Mouse (Mus musculus): Measurements from ENCODE around the gene S100g. TPM values are rescaled to one million over a fixed set of nuclear protein-coding genes. Genes with fewer than 3 reads are reported as not detected.

Gene S100g
- total RNA-seq (2021): not detected

- DNase-seq (ENCODE audit: low spot score in 2 of 2): no peak
- intact Hi-C loops (cut with DNase I): no loop called here
Observed at GRCm38 (mm10) chrX:162964383-162964782, at the start of gene S100g. TSS of gene S100g (minus strand) at chrX:162964599.

GRCm38 (mm10) chrX:162992121-162992520 lies 27.7 kb upstream of the S100g start:
- intact Hi-C loops (cut with DNase I): no loop called here
- no peak for DNase-seq (ENCODE audit: low spot score in 2 of 2)

GRCm38 (mm10) chrX:162991396-162991795 lies 27.0 kb upstream of the S100g start:
- DNase-seq (ENCODE audit: low spot score in 2 of 2): no peak
- intact Hi-C loops (cut with DNase I): no loop called here

- intact Hi-C loops (cut with DNase I): no loop called here
- DNase-seq (ENCODE audit: low spot score in 2 of 2): no peak
Observed at GRCm38 (mm10) chrX:162986876-162987495, 22.6 kb upstream of the S100g start.

- no peak for DNase-seq (ENCODE audit: low spot score in 2 of 2)
- intact Hi-C loops (cut with DNase I): no loop called here
Observed at GRCm38 (mm10) chrX:162976194-162976593, 11.8 kb upstream of the S100g start.

- intact Hi-C loops (cut with DNase I): no loop called here
Observed at GRCm38 (mm10) chrX:162967456-162967855, 3.1 kb upstream of the S100g start.

DNA sequence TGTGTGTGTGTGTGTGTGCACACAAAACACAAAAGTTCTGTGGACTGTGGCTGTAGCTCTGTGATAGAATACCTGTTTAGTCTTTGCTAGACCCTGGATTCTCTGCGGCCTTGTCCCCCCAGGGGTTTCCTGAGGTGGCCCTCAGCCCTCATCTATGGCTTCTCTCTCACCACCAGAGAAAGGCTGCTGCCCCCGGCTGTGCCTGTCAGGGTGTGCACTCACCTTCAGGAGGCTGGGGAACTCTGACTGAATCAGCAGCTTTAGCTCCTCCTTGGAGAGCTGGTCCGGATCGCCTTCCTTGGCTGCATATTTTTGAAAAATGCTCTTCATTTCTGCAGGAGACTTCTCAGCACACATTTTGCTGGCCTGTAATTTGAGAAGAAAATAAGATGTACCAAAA lies 559 bp downstream of the S100g start:
- intact Hi-C loops (cut with DNase I): no loop called here
- no peak for DNase-seq (ENCODE audit: low spot score in 2 of 2)

More at GRCm38 (mm10) chrX:162967456-162967855, 3.1 kb upstream of the S100g start:
- no peak for DNase-seq (ENCODE audit: low spot score in 2 of 2)

GRCm38 (mm10) chrX:162957921-162958320 lies 6.5 kb downstream of the S100g start:
- intact Hi-C loops (cut with DNase I): loop anchor here (10.0 kb wide), 1 partner anchor 1107 kb away; no protein-coding TSS in a partner anchor

GRCm38 (mm10) chrX:162949811-162950439 lies 14.5 kb downstream of the S100g start:
- peak; percentile 46 to 65 for DNase-seq (ENCODE audit: low spot score in 2 of 2)
- intact Hi-C loops (cut with DNase I): loop anchor here (2.0 to 10.0 kb wide), 3 partner anchors 862 to 1115 kb away; no protein-coding TSS in a partner anchor

More at GRCm38 (mm10) chrX:162957921-162958320, 6.5 kb downstream of the S100g start:
- DNase-seq (ENCODE audit: low spot score in 2 of 2): no peak

DNA sequence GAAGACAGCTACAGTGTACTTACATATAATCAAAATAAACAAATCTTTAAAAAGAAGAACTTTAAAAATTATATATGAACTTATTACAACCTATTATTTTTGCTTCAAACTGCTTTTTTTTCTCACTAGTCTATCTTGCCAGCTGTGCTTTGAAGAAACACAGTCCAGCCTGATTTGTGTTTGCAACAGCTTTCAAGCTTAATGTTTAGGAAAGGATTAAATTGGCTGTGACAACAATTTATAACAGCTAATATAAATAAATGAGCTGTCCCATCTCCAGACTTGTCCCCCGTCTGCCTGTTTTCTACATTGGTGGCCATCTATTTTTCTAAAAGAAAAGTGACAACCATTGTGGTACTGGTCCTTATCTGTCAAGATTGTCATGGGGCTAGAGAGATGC lies 22.4 kb downstream of the S100g start:
- DNase-seq (ENCODE audit: low spot score in 2 of 2): no peak
- intact Hi-C loops (cut with DNase I): no loop called here

DNA sequence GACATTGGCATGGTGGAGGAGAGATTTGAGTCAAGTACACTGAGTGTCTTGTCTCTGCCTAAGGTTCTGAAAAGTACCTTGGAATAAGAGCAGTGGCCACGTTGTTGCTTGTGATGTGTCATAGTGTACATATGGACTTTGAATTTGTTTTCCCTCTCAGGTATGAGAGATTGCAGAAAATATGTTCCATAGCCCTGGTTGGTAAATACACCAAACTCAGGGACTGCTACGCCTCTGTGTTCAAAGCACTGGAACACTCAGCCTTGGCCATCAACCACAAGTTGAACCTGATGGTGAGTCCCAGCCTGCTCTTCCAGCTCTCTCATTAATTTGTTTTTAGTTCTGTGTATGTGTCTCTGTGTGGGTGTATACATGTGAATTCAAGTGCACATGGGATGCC lies 32.9 kb downstream of the S100g start:
- DNase-seq (ENCODE audit: low spot score in 2 of 2): no peak
- intact Hi-C loops (cut with DNase I): no loop called here

DNA sequence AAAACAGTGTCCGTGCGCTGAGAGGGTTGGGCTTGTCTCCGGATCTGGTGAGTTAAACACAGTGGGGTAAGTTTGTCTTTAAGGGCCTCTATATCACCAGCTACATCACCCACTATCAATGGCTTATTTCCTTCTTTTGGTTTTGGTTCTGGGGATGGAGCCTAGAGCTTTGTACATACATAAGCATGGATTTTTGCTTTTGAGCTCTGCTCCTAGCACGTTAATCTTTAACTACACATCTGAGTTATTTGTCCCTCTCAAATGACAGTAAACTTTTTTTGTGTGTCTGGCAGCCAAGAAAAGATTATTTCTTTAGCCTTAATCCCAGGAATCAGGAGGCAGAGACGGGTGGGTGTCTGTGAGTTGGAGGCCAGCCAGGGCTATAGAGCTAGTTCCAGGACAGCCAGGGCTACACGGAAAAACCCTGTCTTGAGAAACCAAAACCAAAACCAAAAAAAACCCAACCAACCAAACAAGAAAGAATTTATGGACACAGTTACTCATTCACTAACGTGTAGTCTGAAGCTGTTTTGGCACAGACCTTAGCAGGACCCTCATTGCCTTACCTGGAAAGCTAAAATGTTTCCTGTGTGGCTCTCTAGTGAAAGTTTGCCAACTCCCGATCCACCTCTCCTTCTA lies 42.8 kb downstream of the S100g start:
- intact Hi-C loops (cut with DNase I): no loop called here
- DNase-seq (ENCODE audit: low spot score in 2 of 2): no peak

- DNase-seq (ENCODE audit: low spot score in 2 of 2): peak; percentile 18 to 60
- intact Hi-C loops (cut with DNase I): no loop called here
Observed at GRCm38 (mm10) chrX:162915697-162916096, 48.7 kb downstream of the S100g start.

GRCm38 (mm10) chrX:162913651-162914050 lies 50.7 kb downstream of the S100g start:
- peak in 1 of 2 experiments; percentile 57 for DNase-seq (ENCODE audit: low spot score in 2 of 2)
- intact Hi-C loops (cut with DNase I): no loop called here

Other genes starting within 250 kb of the S100g start
- 100 to 1,000 TPM; 135 to 145 TPM for gene Rbbp7, start 204.2 kb downstream of the S100g start, total RNA-seq (2021)
- 10 to 100 TPM; 18.2 to 21.0 TPM for gene Txlng, start 135.1 kb downstream of the S100g start, total RNA-seq (2021)
- 10 to 100 TPM; 28.1 to 28.7 TPM for gene Syap1, start 76.2 kb downstream of the S100g start, total RNA-seq (2021)
- 10 to 100 TPM; 47.1 to 57.5 TPM for gene Ctps2, start 63.4 kb downstream of the S100g start, total RNA-seq (2021)